In the genomic region with DNA sequence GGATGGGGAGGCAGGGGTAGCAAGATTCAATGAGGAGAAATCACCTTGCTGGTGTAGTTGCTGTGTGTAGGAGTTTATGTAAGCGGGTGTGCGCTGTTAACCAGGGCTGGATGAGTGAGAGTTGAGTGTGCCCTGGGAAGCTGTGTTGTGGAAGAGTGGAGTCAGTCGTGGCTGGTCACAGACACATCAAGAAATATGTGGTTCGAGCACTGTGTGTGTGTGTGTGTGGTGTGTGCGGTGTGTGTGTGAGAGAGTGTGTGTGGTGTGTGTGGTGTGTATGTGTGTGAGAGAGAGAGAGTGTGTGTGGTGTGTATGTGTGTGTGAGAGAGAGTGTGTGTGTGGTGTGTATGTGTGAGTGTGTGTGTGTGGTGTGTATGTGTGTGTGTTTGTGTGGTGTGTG, we compare ENCODE assay signal across 10 mouse cellular contexts. TPM values are rescaled to one million over a fixed set of nuclear protein-coding genes. Genes with fewer than 3 reads are reported as not detected.
DNase-seq lines count a peak whose midpoint lies in the region; ATAC-seq and TF ChIP-seq lines count a peak whose summit lies in the region.
"Had no signal": no experiment of that assay in that cellular context is flagged by ENCODE, and none has a peak within 500 bp of the region (broad histone marks: within the 10 kb centered on the region; RNA-seq: fewer than 3 reads in every experiment).

No protein-coding gene starts in this region.

- H3K27me3 ChIP-seq in lung, embryonic 14.5 days (ENCODE audit: insufficient read depth, low read length) = peaks cover 29% of the 10 kb centered on the region
- peaks cover 61% of the 10 kb centered on the region for H3K27me3 ChIP-seq in forebrain, embryonic 13.5 days
- H3K27me3 ChIP-seq in limb, embryonic 11.5 days (ENCODE audit: control insufficient read depth, insufficient read depth, low read length) = peaks cover 38% of the 10 kb centered on the region
- H3K27me3 ChIP-seq in neural tube, embryonic 15.5 days (replicated peaks) = peaks cover 48% of the 10 kb centered on the region

- H3K27ac ChIP-seq in lung, embryonic 14.5 days (ENCODE audit: low read depth) = no peak overlapping the region
- H3K27ac ChIP-seq in forebrain, embryonic 13.5 days = no peak overlapping the region
- H3K27ac ChIP-seq in limb, embryonic 11.5 days (replicated peaks; ENCODE audit: low read depth, low read length) = no peak overlapping the region
- no peak overlapping the region for H3K27ac ChIP-seq in neural tube, embryonic 15.5 days (replicated peaks)

- H3K9ac ChIP-seq in lung, embryonic 14.5 days = no peak overlapping the region
- 0 out of 2 replicates have a peak overlapping the region, but pooled peaks have one; percentile 66 for H3K9ac ChIP-seq in forebrain, embryonic 13.5 days
- no peak overlapping the region for H3K9ac ChIP-seq in limb, embryonic 11.5 days (ENCODE audit: low read length)
- no peak overlapping the region for H3K9ac ChIP-seq in neural tube, embryonic 15.5 days (replicated peaks)

- TF ChIP-seq CTCF in lung, embryonic 14.5 days (IDR thresholded peaks at IDR 0.05; ENCODE audit: low read depth) = no peak

- no peak for ATAC-seq in lung, embryonic 14.5 days (ENCODE audit: insufficient read depth)
- no peak for ATAC-seq in forebrain, embryonic 13.5 days
- ATAC-seq in limb, embryonic 11.5 days (ENCODE audit: insufficient number of reproducible peaks, low FRiP score, low TSS enrichment, low read depth) = no peak
- no peak for ATAC-seq in neural tube, embryonic 15.5 days (ENCODE audit: low FRiP score)
- ATAC-seq: Patski had no signal

- peak overlapping the region; percentile 39; the same call in 1 of the 2 replicates for H3K4me3 ChIP-seq in lung, embryonic 14.5 days (ENCODE audit: low read depth, low read length)
- peak overlapping the region; percentile 40; the same call in 1 of the 2 replicates for H3K4me3 ChIP-seq in forebrain, embryonic 13.5 days
- H3K4me3 ChIP-seq in limb, embryonic 11.5 days (ENCODE audit: low read depth, low read length) = no peak overlapping the region; the same call in 1 of the 2 replicates
- H3K4me3 ChIP-seq in neural tube, embryonic 15.5 days (replicated peaks) = no peak overlapping the region

- 62% methylated on average over 5 of the region's 5 CpGs for WGBS in lung, embryonic 14.5 days
- WGBS in forebrain, embryonic 13.5 days = 71% methylated on average over 5 of the region's 5 CpGs
- WGBS in limb, embryonic 11.5 days = 76% methylated on average over 5 of the region's 5 CpGs
- WGBS in neural tube, embryonic 15.5 days = 68% methylated on average over 5 of the region's 5 CpGs

- no peaks in the 10 kb centered on the region for H3K36me3 ChIP-seq in lung, embryonic 14.5 days (ENCODE audit: insufficient read depth)
- no peaks in the 10 kb centered on the region for H3K36me3 ChIP-seq in forebrain, embryonic 13.5 days (ENCODE audit: poor library complexity, severe bottlenecking)
- H3K36me3 ChIP-seq in limb, embryonic 11.5 days (ENCODE audit: control insufficient read depth, insufficient read depth, low read length) = no peaks in the 10 kb centered on the region
- H3K36me3 ChIP-seq in neural tube, embryonic 15.5 days = no peaks in the 10 kb centered on the region

- no peak for DNase-seq in lung, embryonic 14.5 days
- no peak for DNase-seq in lung, postnatal 4 days
- DNase-seq in limb, embryonic 11.5 days (ENCODE audit: low spot score) = no peak
- no peak for DNase-seq in left cerebral cortex, adult 18-20 months (ENCODE audit: low spot score in 2 of 2)
- no peak for DNase-seq in frontal cortex, adult 2 months (ENCODE audit: extremely low spot score in 1 of 2, low spot score in 1 of 2)
- no peak for DNase-seq in ovary, postnatal 36 days (ENCODE audit: low spot score)

- peak overlapping the region; percentile 70 for H3K4me2 ChIP-seq in lung, embryonic 14.5 days
- peak overlapping the region; percentile 65 for H3K4me2 ChIP-seq in forebrain, embryonic 13.5 days
- H3K4me2 ChIP-seq in limb, embryonic 11.5 days (ENCODE audit: low read depth, severe bottlenecking) = peak overlapping the region; percentile 58
- peak overlapping the region; percentile 58 for H3K4me2 ChIP-seq in neural tube, embryonic 15.5 days

- no peaks in the 10 kb centered on the region for H3K4me1 ChIP-seq in lung, embryonic 14.5 days (ENCODE audit: insufficient read depth)
- peaks cover 16% of the 10 kb centered on the region for H3K4me1 ChIP-seq in forebrain, embryonic 13.5 days
- H3K4me1 ChIP-seq in limb, embryonic 11.5 days (ENCODE audit: control insufficient read depth, insufficient read depth, low read length) = 0 out of 2 replicates have a peak, but pooled peaks cover 7% of the 10 kb centered on the region
- H3K4me1 ChIP-seq in neural tube, embryonic 15.5 days = peaks cover 13% of the 10 kb centered on the region

- no peaks in the 10 kb centered on the region for H3K9me3 ChIP-seq in lung, embryonic 14.5 days (ENCODE audit: low read depth, low read length)
- H3K9me3 ChIP-seq in forebrain, embryonic 13.5 days (replicated peaks) = no peaks in the 10 kb centered on the region
- no peaks in the 10 kb centered on the region for H3K9me3 ChIP-seq in limb, embryonic 11.5 days (ENCODE audit: control insufficient read depth, low read length)
- no peaks in the 10 kb centered on the region for H3K9me3 ChIP-seq in neural tube, embryonic 15.5 days (replicated peaks)

RNA-seq across cellular contexts. Expression of a gene that starts 1.8 kb away (rescaled TPM):
- polyA plus RNA-seq in lung, embryonic 14.5 days (2014; fragmentation: Nextera tagmentation; extraction: Ambion mirVana) = 21.6 and 23.9 TPM in 2 replicates
- 5.9 and 6.8 TPM in 2 replicates for polyA plus RNA-seq in forebrain, embryonic 13.5 days (2015; fragmentation: Nextera tagmentation; extraction: Ambion mirVana)
- 6.7 and 7.7 TPM in 2 replicates for polyA plus RNA-seq in limb, embryonic 11.5 days (2014; fragmentation: Nextera tagmentation; extraction: Ambion mirVana)
- polyA plus RNA-seq in neural tube, embryonic 15.5 days (2015; fragmentation: Nextera tagmentation; extraction: Ambion mirVana) = 23.2 and 27.3 TPM in 2 replicates
- 10 to 100 TPM; 20.4 to 24.0 TPM for total RNA-seq in left cerebral cortex, adult 18-20 months (2021)
- polyA plus RNA-seq in frontal cortex, adult 2 months (2012; rRNA removed) = 17.6 and 23.9 TPM in 2 replicates

RNA-seq across cellular contexts. Expression of a gene that starts 12.5 kb away (rescaled TPM):
- polyA plus RNA-seq in lung, embryonic 14.5 days (2014; fragmentation: Nextera tagmentation; extraction: Ambion mirVana) = 3.9 and 4.0 TPM in 2 replicates
- 1.2 and 1.4 TPM in 2 replicates for polyA plus RNA-seq in forebrain, embryonic 13.5 days (2015; fragmentation: Nextera tagmentation; extraction: Ambion mirVana)
- polyA plus RNA-seq in limb, embryonic 11.5 days (2014; fragmentation: Nextera tagmentation; extraction: Ambion mirVana) = 2.6 and 3.0 TPM in 2 replicates
- polyA plus RNA-seq in neural tube, embryonic 15.5 days (2015; fragmentation: Nextera tagmentation; extraction: Ambion mirVana) = 1.9 and 2.1 TPM in 2 replicates
- 1 to 10 TPM; 5.6 to 6.7 TPM for total RNA-seq in left cerebral cortex, adult 18-20 months (2021)
- polyA plus RNA-seq in frontal cortex, adult 2 months (2012; rRNA removed) = 15.3 and 15.5 TPM in 2 replicates

RNA-seq across cellular contexts. Expression of a gene that starts 19.5 kb away (rescaled TPM):
- 49.9 TPM in 2 replicates for polyA plus RNA-seq in lung, embryonic 14.5 days (2014; fragmentation: Nextera tagmentation; extraction: Ambion mirVana)
- polyA plus RNA-seq in forebrain, embryonic 13.5 days (2015; fragmentation: Nextera tagmentation; extraction: Ambion mirVana) = 46.8 and 49.3 TPM in 2 replicates
- 82.6 and 84.4 TPM in 2 replicates for polyA plus RNA-seq in limb, embryonic 11.5 days (2014; fragmentation: Nextera tagmentation; extraction: Ambion mirVana)
- 33.7 and 33.9 TPM in 2 replicates for polyA plus RNA-seq in neural tube, embryonic 15.5 days (2015; fragmentation: Nextera tagmentation; extraction: Ambion mirVana)
- total RNA-seq in left cerebral cortex, adult 18-20 months (2021) = 10 to 100 TPM; 17.8 to 18.2 TPM
- polyA plus RNA-seq in frontal cortex, adult 2 months (2012; rRNA removed) = 26.1 and 26.2 TPM in 2 replicates

RNA-seq across cellular contexts. Expression of a gene that starts 28.6 kb away (rescaled TPM):
- polyA plus RNA-seq in lung, embryonic 14.5 days (2014; fragmentation: Nextera tagmentation; extraction: Ambion mirVana) = not detected in 2 replicates
- 0.23 TPM in 1 of 2 replicates, not detected in the other for polyA plus RNA-seq in forebrain, embryonic 13.5 days (2015; fragmentation: Nextera tagmentation; extraction: Ambion mirVana)
- not detected in 2 replicates for polyA plus RNA-seq in limb, embryonic 11.5 days (2014; fragmentation: Nextera tagmentation; extraction: Ambion mirVana)
- polyA plus RNA-seq in neural tube, embryonic 15.5 days (2015; fragmentation: Nextera tagmentation; extraction: Ambion mirVana) = 0.64 and 1.3 TPM in 2 replicates
- total RNA-seq in left cerebral cortex, adult 18-20 months (2021) = not detected
- 0.48 and 0.82 TPM in 2 replicates for polyA plus RNA-seq in frontal cortex, adult 2 months (2012; rRNA removed)
- total RNA-seq: layer of hippocampus, postnatal 25 days had no signal
- polyA plus RNA-seq: Patski had no signal

RNA-seq across cellular contexts. Expression of a gene that starts 52.8 kb away (rescaled TPM):
- polyA plus RNA-seq in lung, embryonic 14.5 days (2014; fragmentation: Nextera tagmentation; extraction: Ambion mirVana) = 36.8 and 43.3 TPM in 2 replicates
- polyA plus RNA-seq in forebrain, embryonic 13.5 days (2015; fragmentation: Nextera tagmentation; extraction: Ambion mirVana) = 34.9 and 37.7 TPM in 2 replicates
- 43.6 and 48.8 TPM in 2 replicates for polyA plus RNA-seq in limb, embryonic 11.5 days (2014; fragmentation: Nextera tagmentation; extraction: Ambion mirVana)
- 15.5 and 20.2 TPM in 2 replicates for polyA plus RNA-seq in neural tube, embryonic 15.5 days (2015; fragmentation: Nextera tagmentation; extraction: Ambion mirVana)
- total RNA-seq in left cerebral cortex, adult 18-20 months (2021) = 10 to 100 TPM; 26.1 to 26.2 TPM
- polyA plus RNA-seq in frontal cortex, adult 2 months (2012; rRNA removed) = 19.0 and 19.8 TPM in 2 replicates

Comparison
In these comparisons a context has a peak if more than half of its experiments do, and no peak if none do; other contexts are left out.
1. H3K4me3 ChIP-seq: peak in lung, embryonic 14.5 days (single experiment) and forebrain, embryonic 13.5 days (single experiment); none in limb, embryonic 11.5 days (single experiment) and neural tube, embryonic 15.5 days (single experiment).
2. Peak in every context shown above with its lines, with median percentiles within 50 percentile points of each other: H3K4me2 ChIP-seq.